8 mouse cellular contexts compared by ENCODE assay signal in genomic region chr11:119227591-119227990, GRCm38 (mm10). TPM values are rescaled to one million over a fixed set of nuclear protein-coding genes. Genes with fewer than 3 reads are reported as not detected.
DNase-seq lines count a peak whose midpoint lies in the region; ATAC-seq lines count a peak whose summit lies in the region.

No protein-coding gene starts in this region.

- H3K4me3 ChIP-seq in kidney, embryonic 15.5 days (replicated peaks) = peak overlapping the region; percentile 70
- H3K4me3 ChIP-seq in embryonic facial prominence, embryonic 12.5 days = peak overlapping the region; percentile 77
- peak overlapping the region; percentile 84 for H3K4me3 ChIP-seq in hindbrain, embryonic 16.5 days (ENCODE audit: low read length)
- peak overlapping the region; percentile 96 for H3K4me3 ChIP-seq in midbrain, embryonic 15.5 days

- H3K4me1 ChIP-seq in kidney, embryonic 15.5 days = peaks cover 57% of the 10 kb centered on the region
- H3K4me1 ChIP-seq in embryonic facial prominence, embryonic 12.5 days = peaks cover 37% of the 10 kb centered on the region
- peaks cover 47% of the 10 kb centered on the region for H3K4me1 ChIP-seq in hindbrain, embryonic 16.5 days (ENCODE audit: control insufficient read depth, insufficient read depth, low read depth, low read length)
- H3K4me1 ChIP-seq in midbrain, embryonic 15.5 days = peaks cover 66% of the 10 kb centered on the region

- peak overlapping the region; percentile 89 for H3K4me2 ChIP-seq in kidney, embryonic 15.5 days
- H3K4me2 ChIP-seq in embryonic facial prominence, embryonic 12.5 days (replicated peaks) = peak overlapping the region; percentile 96
- H3K4me2 ChIP-seq in hindbrain, embryonic 16.5 days (ENCODE audit: low read length) = peak overlapping the region; percentile 100
- H3K4me2 ChIP-seq in midbrain, embryonic 15.5 days = peak overlapping the region; percentile 100

- no peaks in the 10 kb centered on the region for H3K9me3 ChIP-seq in kidney, embryonic 15.5 days (replicated peaks)
- no peaks in the 10 kb centered on the region for H3K9me3 ChIP-seq in embryonic facial prominence, embryonic 12.5 days
- H3K9me3 ChIP-seq in hindbrain, embryonic 16.5 days (ENCODE audit: control insufficient read depth, low read length) = no peaks in the 10 kb centered on the region
- H3K9me3 ChIP-seq in midbrain, embryonic 15.5 days = no peaks in the 10 kb centered on the region

- ATAC-seq in kidney, embryonic 15.5 days (replicated peaks; ENCODE audit: low FRiP score) = no peak
- ATAC-seq in embryonic facial prominence, embryonic 12.5 days (ENCODE audit: insufficient number of reproducible peaks, insufficient read depth, low FRiP score, low TSS enrichment) = no peak
- ATAC-seq in hindbrain, embryonic 16.5 days = no peak
- ATAC-seq in midbrain, embryonic 15.5 days (replicated peaks) = no peak

- 3% methylated on average over 12 of the region's 12 CpGs for WGBS in kidney, embryonic 15.5 days
- 3% methylated on average over 12 of the region's 12 CpGs for WGBS in embryonic facial prominence, embryonic 12.5 days
- 3% methylated on average over 12 of the region's 12 CpGs for WGBS in hindbrain, embryonic 16.5 days
- 1% methylated on average over 12 of the region's 12 CpGs for WGBS in midbrain, embryonic 15.5 days

- H3K27ac ChIP-seq in kidney, embryonic 15.5 days = 0 out of 2 replicates have a peak overlapping the region, but pooled peaks have one; percentile 28
- H3K27ac ChIP-seq in embryonic facial prominence, embryonic 12.5 days = 0 out of 2 replicates have a peak overlapping the region, but pooled peaks have one; percentile 31
- peak overlapping the region; percentile 84 for H3K27ac ChIP-seq in hindbrain, embryonic 16.5 days (ENCODE audit: low read depth, low read length)
- peak overlapping the region; percentile 87 for H3K27ac ChIP-seq in midbrain, embryonic 15.5 days

- H3K36me3 ChIP-seq in kidney, embryonic 15.5 days = no peaks in the 10 kb centered on the region
- H3K36me3 ChIP-seq in embryonic facial prominence, embryonic 12.5 days = no peaks in the 10 kb centered on the region
- H3K36me3 ChIP-seq in hindbrain, embryonic 16.5 days (ENCODE audit: control insufficient read depth, insufficient read depth, low read length) = no peaks in the 10 kb centered on the region
- H3K36me3 ChIP-seq in midbrain, embryonic 15.5 days (replicated peaks) = no peaks in the 10 kb centered on the region

- peak overlapping the region; percentile 84 for H3K9ac ChIP-seq in kidney, embryonic 15.5 days
- peak overlapping the region; percentile 78 for H3K9ac ChIP-seq in embryonic facial prominence, embryonic 12.5 days
- H3K9ac ChIP-seq in hindbrain, embryonic 16.5 days (ENCODE audit: low read depth, low read length) = peak overlapping the region; percentile 88
- peak overlapping the region; percentile 97 for H3K9ac ChIP-seq in midbrain, embryonic 15.5 days

- H3K27me3 ChIP-seq in kidney, embryonic 15.5 days = peaks cover 8% of the 10 kb centered on the region; the same call in 1 of the 2 replicates
- no peaks in the 10 kb centered on the region for H3K27me3 ChIP-seq in embryonic facial prominence, embryonic 12.5 days
- no peaks in the 10 kb centered on the region for H3K27me3 ChIP-seq in hindbrain, embryonic 16.5 days (replicated peaks; ENCODE audit: control insufficient read depth, insufficient read depth, low read length)
- no peaks in the 10 kb centered on the region for H3K27me3 ChIP-seq in midbrain, embryonic 15.5 days (replicated peaks)

- no peak for DNase-seq in kidney, adult 9 months
- no peak for DNase-seq in ovary, postnatal 10 days (ENCODE audit: low spot score)
- DNase-seq in B cell, adult 2 months = no peak
- no peak for DNase-seq in adrenal gland, postnatal 4 days (ENCODE audit: low spot score in 2 of 2)

RNA-seq across cellular contexts. Expression of gene Tbc1d16, which starts 0.7 kb away (rescaled TPM):
- 12.8 and 15.0 TPM in 2 replicates for polyA plus RNA-seq in kidney, embryonic 15.5 days (2015; fragmentation: Nextera tagmentation; extraction: Ambion mirVana)
- polyA plus RNA-seq in embryonic facial prominence, embryonic 12.5 days (2016; fragmentation: Nextera tagmentation; extraction: Ambion mirVana) = 20.3 and 20.9 TPM in 2 replicates
- 47.9 and 54.9 TPM in 2 replicates for polyA plus RNA-seq in hindbrain, embryonic 16.5 days (2015; fragmentation: Nextera tagmentation; extraction: Ambion mirVana)
- polyA plus RNA-seq in midbrain, embryonic 15.5 days (2015; fragmentation: Nextera tagmentation; extraction: Ambion mirVana) = 66.8 and 67.2 TPM in 2 replicates
- 10 to 100 TPM; 25.9 to 29.7 TPM for total RNA-seq in adrenal gland, postnatal 4 days (2021)

RNA-seq across cellular contexts. Expression of gene Ccdc40, which starts 0.8 kb away (rescaled TPM):
- 4.6 and 6.5 TPM in 2 replicates for polyA plus RNA-seq in kidney, embryonic 15.5 days (2015; fragmentation: Nextera tagmentation; extraction: Ambion mirVana)
- 10.5 and 11.6 TPM in 2 replicates for polyA plus RNA-seq in embryonic facial prominence, embryonic 12.5 days (2016; fragmentation: Nextera tagmentation; extraction: Ambion mirVana)
- polyA plus RNA-seq in hindbrain, embryonic 16.5 days (2015; fragmentation: Nextera tagmentation; extraction: Ambion mirVana) = 16.5 and 17.2 TPM in 2 replicates
- 19.3 and 21.5 TPM in 2 replicates for polyA plus RNA-seq in midbrain, embryonic 15.5 days (2015; fragmentation: Nextera tagmentation; extraction: Ambion mirVana)
- 1 to 10 TPM; 2.0 to 2.6 TPM for total RNA-seq in adrenal gland, postnatal 4 days (2021)

RNA-seq across cellular contexts. Expression of gene Gaa, which starts 40.1 kb away (rescaled TPM):
- polyA plus RNA-seq in kidney, embryonic 15.5 days (2015; fragmentation: Nextera tagmentation; extraction: Ambion mirVana) = 53.9 and 64.8 TPM in 2 replicates
- 54.1 and 57.6 TPM in 2 replicates for polyA plus RNA-seq in embryonic facial prominence, embryonic 12.5 days (2016; fragmentation: Nextera tagmentation; extraction: Ambion mirVana)
- 121 and 131 TPM in 2 replicates for polyA plus RNA-seq in hindbrain, embryonic 16.5 days (2015; fragmentation: Nextera tagmentation; extraction: Ambion mirVana)
- polyA plus RNA-seq in midbrain, embryonic 15.5 days (2015; fragmentation: Nextera tagmentation; extraction: Ambion mirVana) = 93.9 and 95.3 TPM in 2 replicates
- 10 to 100 TPM; 87.5 to 87.7 TPM for total RNA-seq in adrenal gland, postnatal 4 days (2021)

Comparison
In these comparisons a context has a peak if more than half of its experiments do, and no peak if none do; other contexts are left out.
1. H3K27ac ChIP-seq: peak in every context shown above with its lines; median percentile 87 in midbrain, embryonic 15.5 days; 84 in hindbrain, embryonic 16.5 days; 31 in embryonic facial prominence, embryonic 12.5 days; 28 in kidney, embryonic 15.5 days.